Mouse (Mus musculus): Measurements from ENCODE around the gene Cdkn1b.

DNA sequence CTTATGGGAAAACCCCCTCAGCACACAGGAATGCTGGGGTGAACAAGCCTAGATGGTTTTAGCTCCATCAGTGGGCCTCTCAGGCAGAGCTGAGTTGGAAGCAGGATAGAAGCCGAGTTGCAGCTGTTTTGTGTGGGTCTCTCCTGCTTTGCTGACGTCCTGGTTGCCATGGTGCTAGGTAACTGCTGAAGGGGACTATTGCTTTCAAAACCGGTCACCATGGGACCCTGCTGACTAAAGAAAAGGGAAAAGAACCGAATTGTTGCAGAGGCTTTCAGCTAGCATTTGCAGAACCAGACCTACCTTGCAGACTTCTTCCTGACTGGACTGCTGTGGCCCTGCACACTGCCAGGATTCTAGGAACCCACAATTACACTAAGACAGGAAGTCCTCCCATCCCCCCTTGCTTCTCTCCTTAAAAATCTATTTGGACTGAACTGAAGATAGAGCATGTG is 31.6 kb upstream of the Cdkn1b start:
- TF ChIP-seq POLR2A (IDR thresholded peaks at IDR 0.05; ENCODE audit: insufficient read depth, low read depth, low read length) (no peak), CTCF (IDR thresholded peaks at IDR 0.05) (no peak), EP300 (IDR thresholded peaks at IDR 0.05; ENCODE audit: insufficient read depth, low read depth, low read length) (no peak)

All from heart, adult 2 months (tissue).